10 mouse cellular contexts compared by ENCODE assay signal in the genomic region with DNA sequence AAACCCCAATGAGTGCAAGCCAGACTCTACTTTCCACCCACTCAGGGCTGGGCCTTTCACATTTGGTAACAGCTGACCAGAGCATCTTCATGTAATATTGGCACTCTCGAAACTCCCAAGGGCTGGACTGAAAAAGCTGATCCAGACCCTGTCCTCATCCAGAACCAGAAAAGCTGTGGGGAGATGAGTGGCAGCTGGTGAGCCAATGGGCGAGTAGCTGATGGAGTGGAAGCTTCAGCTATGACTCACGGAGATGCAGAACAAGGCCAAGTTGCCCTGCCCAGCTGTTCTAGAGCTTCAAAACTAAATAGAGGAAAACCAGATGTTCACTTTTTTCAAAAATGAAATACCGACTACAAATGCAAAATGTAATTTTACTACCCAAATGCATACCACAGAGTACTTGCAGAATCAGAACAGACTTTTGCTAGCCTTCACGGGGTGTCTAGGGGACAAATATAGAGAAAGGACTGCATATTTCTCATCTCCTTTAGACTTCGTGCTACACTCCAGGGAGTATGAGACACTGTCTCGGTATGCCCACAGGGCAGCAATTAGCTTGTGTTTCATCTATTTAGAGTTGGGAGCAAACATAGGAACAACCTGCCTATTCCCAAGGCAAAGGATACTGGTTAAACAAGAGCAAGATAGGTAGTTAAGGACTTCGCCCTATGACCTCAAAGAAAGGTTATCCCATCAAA. TPM values are rescaled to one million over a fixed set of nuclear protein-coding genes. Genes with fewer than 3 reads are reported as not detected.
DNase-seq lines count a peak whose midpoint lies in the region.
"Had no signal": no experiment of that assay in that cellular context is flagged by ENCODE, and none has a peak within 500 bp of the region (broad histone marks: within the 10 kb centered on the region; RNA-seq: fewer than 3 reads in every experiment).

No protein-coding gene starts in this region.

- intact Hi-C loops in left cerebral cortex, postnatal 36 days (cut with DNase I): no loop called here

- peak; percentile 35 for DNase-seq in ovary, adult 18-20 months (ENCODE audit: low spot score)
- no peak for DNase-seq in ovary, postnatal 10 days (ENCODE audit: low spot score)
- DNase-seq in brain, adult 2 months (ENCODE audit: low read depth, low spot score): peak; percentile 35
- DNase-seq in heart, postnatal 4 days: peak; percentile 69
- peak; percentile 19 for DNase-seq in testis, postnatal 14 days (ENCODE audit: low spot score)
- DNase-seq in left cerebral cortex, postnatal 36 days (ENCODE audit: low spot score in 2 of 2): no peak
- DNase-seq in left cerebral cortex, adult 9 months (ENCODE audit: low spot score in 2 of 2): no peak
- DNase-seq in cerebellum, adult 9-11 months: no peak
- DNase-seq: cerebellum, adult 11 months; thymus, postnatal 36 days had no signal

RNA-seq across cellular contexts. Expression of a gene that starts 22.7 kb away (rescaled TPM):
- 10 to 100 TPM; 90.3 to 96.3 TPM for total RNA-seq in heart, postnatal 4 days (2021)
- total RNA-seq in left cerebral cortex, postnatal 36 days (2021): 1 to 10 TPM; 7.4 to 7.9 TPM

Comparison
In these comparisons a context has a peak if more than half of its experiments do, and no peak if none do; other contexts are left out.
1. DNase-seq: peak in ovary, adult 18-20 months (single experiment), brain, adult 2 months (single experiment), heart, postnatal 4 days (single experiment) and testis, postnatal 14 days (single experiment); none in ovary, postnatal 10 days (single experiment), left cerebral cortex, postnatal 36 days (0 of 2), left cerebral cortex, adult 9 months (0 of 2) and cerebellum, adult 9-11 months (single experiment).
2. RNA of a gene that starts 22.7 kb away (total RNA-seq): 90.3 to 96.3 TPM in heart, postnatal 4 days; 7.4 to 7.9 TPM in left cerebral cortex, postnatal 36 days; every median in the first group is over 10 times any median in the second.